Mouse (Mus musculus): ENCODE results near the gene Ctso. TPM values are rescaled to one million over a fixed set of nuclear protein-coding genes. Genes with fewer than 3 reads are reported as not detected.
A peak's percentile ranks its signal among the peaks of the same experiment; 100 is the strongest.

Gene Ctso
- polyA plus RNA-seq, 1 experiment from 2014 or later, result 10.6 TPM

GRCm38 (mm10) chr3:81990531-81990930, 58.1 kb downstream of the Ctso start:
- no peak overlapping the region for H3K9ac ChIP-seq (ENCODE audit: low read length)
- H3K36me3 ChIP-seq (ENCODE audit: control insufficient read depth, insufficient read depth, low read length), result no peaks in the 10 kb centered on the region
- H3K27ac ChIP-seq (ENCODE audit: low read depth, low read length), result no peak overlapping the region
- no peak overlapping the region for H3K4me3 ChIP-seq (ENCODE audit: low read depth, low read length)
- no peaks in the 10 kb centered on the region for H3K9me3 ChIP-seq (ENCODE audit: control insufficient read depth, low read length)
- ATAC-seq (ENCODE audit: insufficient read depth, low FRiP score, low TSS enrichment) (no peak), DNase-seq (ENCODE audit: low spot score) (no peak)
- no peaks in the 10 kb centered on the region for H3K27me3 ChIP-seq (ENCODE audit: control insufficient read depth, insufficient read depth, low read length)
- no peak overlapping the region for H3K4me2 ChIP-seq (ENCODE audit: low read depth)
- no peaks in the 10 kb centered on the region for H3K4me1 ChIP-seq (ENCODE audit: control insufficient read depth, insufficient read depth, low read length)
- WGBS, result 75% methylated on average over 3 of the region's 3 CpGs

GRCm38 (mm10) chr3:81995371-81995770, 63.0 kb downstream of the Ctso start:
- Histone ChIP-seq H3K9me3 (ENCODE audit: control insufficient read depth, low read length) (no peaks in the 10 kb centered on the region), H3K4me3 (ENCODE audit: low read depth, low read length) (no peak overlapping the region), H3K9ac (ENCODE audit: low read length) (no peak overlapping the region), H3K27ac (ENCODE audit: low read depth, low read length) (no peak overlapping the region), H3K27me3 (ENCODE audit: control insufficient read depth, insufficient read depth, low read length) (no peaks in the 10 kb centered on the region), H3K4me2 (ENCODE audit: low read depth) (no peak overlapping the region), H3K4me1 (ENCODE audit: control insufficient read depth, insufficient read depth, low read length) (no peaks in the 10 kb centered on the region), H3K36me3 (ENCODE audit: control insufficient read depth, insufficient read depth, low read length) (no peaks in the 10 kb centered on the region)
- ATAC-seq (ENCODE audit: insufficient read depth, low FRiP score, low TSS enrichment) (no peak), DNase-seq (ENCODE audit: low spot score) (no peak)
- WGBS, result 47% methylated on average over 4 of the region's 4 CpGs

- WGBS, result 3% methylated on average over 1 of the region's 1 CpGs
- ATAC-seq (ENCODE audit: insufficient read depth, low FRiP score, low TSS enrichment), result peak; percentile 46; the same call in 1 of the 2 replicates
- DNase-seq (ENCODE audit: low spot score), result no peak
Observed at GRCm38 (mm10) chr3:81995988-81996387, 63.6 kb downstream of the Ctso start.

More at GRCm38 (mm10) chr3:81995988-81996387, 63.6 kb downstream of the Ctso start:
- no peaks in the 10 kb centered on the region for H3K4me1 ChIP-seq (ENCODE audit: control insufficient read depth, insufficient read depth, low read length)
- H3K9me3 ChIP-seq (ENCODE audit: control insufficient read depth, low read length), result no peaks in the 10 kb centered on the region
- H3K4me3 ChIP-seq (ENCODE audit: low read depth, low read length), result no peak overlapping the region
- no peak overlapping the region for H3K4me2 ChIP-seq (ENCODE audit: low read depth)
- no peak overlapping the region for H3K9ac ChIP-seq (ENCODE audit: low read length)
- H3K36me3 ChIP-seq (ENCODE audit: control insufficient read depth, insufficient read depth, low read length), result no peaks in the 10 kb centered on the region
- no peak overlapping the region for H3K27ac ChIP-seq (ENCODE audit: low read depth, low read length)
- no peaks in the 10 kb centered on the region for H3K27me3 ChIP-seq (ENCODE audit: control insufficient read depth, insufficient read depth, low read length)

Other genes with a start within 250 kb of the Ctso start
- gene Tdo2, start 43.6 kb downstream of the Ctso start, polyA plus RNA-seq (2014; fragmentation: Nextera tagmentation; extraction: Ambion mirVana), result not detected in 2 replicates
- not detected in 2 replicates for gene Asic5, start 49.7 kb downstream of the Ctso start, polyA plus RNA-seq (2014; fragmentation: Nextera tagmentation; extraction: Ambion mirVana)
- 6.6 and 7.0 TPM in 2 replicates for gene Gucy1b1, start 142.1 kb downstream of the Ctso start, polyA plus RNA-seq (2014; fragmentation: Nextera tagmentation; extraction: Ambion mirVana)
- 3.0 and 3.1 TPM in 2 replicates for gene Gucy1a1, start 213.2 kb downstream of the Ctso start, polyA plus RNA-seq (2014; fragmentation: Nextera tagmentation; extraction: Ambion mirVana)

Data from neural tube, embryonic 11.5 days (tissue).